Mouse (Mus musculus) neutrophil, adult 5-6 weeks (primary cell): ENCODE measurements around the gene Crmp1. TPM values are rescaled to one million over a fixed set of nuclear protein-coding genes. Genes with fewer than 3 reads are reported as not detected.

Experiments
- total RNA-seq: library from RNA; stranded (forward); fragments of 200-1000 nt; gene quantifications from 2 replicates; pipeline ENCODE4 v1.2.3, GENCODE M21; 2017

Crmp1 gene
- total RNA-seq, 1 experiment from 2014 or later, result 0.81 TPM

Other genes with a start within 250 kb of the Crmp1 start
- gene Gm1043, start 156.6 kb upstream of the Crmp1 start, total RNA-seq, result 9.0 and 9.5 TPM in 2 replicates
- gene Evc, start 95.0 kb downstream of the Crmp1 start, total RNA-seq, result 1.5 TPM in 1 of 2 replicates, not detected in the other
- not detected in 2 replicates for gene Evc2, start 96.6 kb downstream of the Crmp1 start, total RNA-seq